Mouse (Mus musculus): ENCODE data around the gene Aldh6a1.
A peak's percentile ranks its signal among the peaks of the same experiment; 100 is the strongest.

Aldh6a1 gene

GRCm38 (mm10) chr12:84450718-84451646 is at the start of gene Aldh6a1, which contains the start of gene Lin52:
Aldh6a1 (minus strand) TSS chr12:84451004.
Lin52 (plus strand) TSS chr12:84451422.
- peak; percentile 90 for DNase-seq

GRCm38 (mm10) chr12:84496795-84497194 is 46.0 kb upstream of the Aldh6a1 start:
- DNase-seq, result no peak

GRCm38 (mm10) chr12:84487324-84488056 is 36.7 kb upstream of the Aldh6a1 start:
- DNase-seq, result no peak

- DNase-seq, result no peak
Measured at GRCm38 (mm10) chr12:84482778-84483585, 32.2 kb upstream of the Aldh6a1 start.

- no peak for DNase-seq
Measured at GRCm38 (mm10) chr12:84481251-84481650, 30.4 kb upstream of the Aldh6a1 start.

- no peak for DNase-seq
Measured at GRCm38 (mm10) chr12:84478937-84479336, 28.1 kb upstream of the Aldh6a1 start.

GRCm38 (mm10) chr12:84468701-84469100 is 17.9 kb upstream of the Aldh6a1 start:
- no peak for DNase-seq

GRCm38 (mm10) chr12:84462856-84463255 is 12.1 kb upstream of the Aldh6a1 start:
- no peak for DNase-seq

- no peak for DNase-seq
Measured at GRCm38 (mm10) chr12:84461416-84461815, 10.6 kb upstream of the Aldh6a1 start.

GRCm38 (mm10) chr12:84459845-84460244 is 9.0 kb upstream of the Aldh6a1 start:
- DNase-seq, result no peak

GRCm38 (mm10) chr12:84456911-84457310 is 6.1 kb upstream of the Aldh6a1 start:
- DNase-seq, result no peak

GRCm38 (mm10) chr12:84451801-84452200 is 997 bp upstream of the Aldh6a1 start:
- no peak for DNase-seq

GRCm38 (mm10) chr12:84450351-84450717 is 470 bp downstream of the Aldh6a1 start:
- DNase-seq, result no peak

- DNase-seq, result no peak
Measured at GRCm38 (mm10) chr12:84449887-84450286, 917 bp downstream of the Aldh6a1 start.

GRCm38 (mm10) chr12:84448181-84448580 is 2.6 kb downstream of the Aldh6a1 start:
- DNase-seq, result no peak

- DNase-seq, result no peak
Measured at GRCm38 (mm10) chr12:84447386-84447785, 3.4 kb downstream of the Aldh6a1 start.

- DNase-seq, result no peak
Measured at GRCm38 (mm10) chr12:84442526-84442925, 8.3 kb downstream of the Aldh6a1 start.

GRCm38 (mm10) chr12:84438697-84439096 is 12.1 kb downstream of the Aldh6a1 start:
- no peak for DNase-seq

- no peak for DNase-seq
Measured at GRCm38 (mm10) chr12:84429825-84430224, 21.0 kb downstream of the Aldh6a1 start.

GRCm38 (mm10) chr12:84423990-84424389 is 26.8 kb downstream of the Aldh6a1 start:
- DNase-seq, result no peak

- no peak for DNase-seq
Measured at GRCm38 (mm10) chr12:84417605-84417922, 33.2 kb downstream of the Aldh6a1 start.

GRCm38 (mm10) chr12:84416834-84417604 is 33.8 kb downstream of the Aldh6a1 start, which contains the start of gene Rnf113a2:
Rnf113a2 (plus strand) TSS chr12:84417196.
- peak; percentile 85 for DNase-seq

Data from right cerebral cortex, postnatal 4 days (tissue).